Mouse (Mus musculus) liver, postnatal 0 days (tissue): ENCODE data around the gene Meaf6. TPM values are rescaled to one million over a fixed set of nuclear protein-coding genes. Genes with fewer than 3 reads are reported as not detected.
A peak's percentile ranks its signal among the peaks of the same experiment; 100 is the strongest.

ENCODE experiments used
- ATAC-seq: fragments of 200-750 bp; cut with Nextera tagmentation; 2 replicates; pipeline ENCODE4 v1.8.0; 2017; ENCODE audit warnings: mild to moderate bottlenecking, moderate library complexity
- DNase-seq: peaks from one replicate; pipeline ENCODE4 v3.0.0-alpha.2; 2016
- H3K27ac ChIP-seq: fragments of 300-500 bp; sonication (generic); 2 replicates; pipeline ENCODE4 v1.5.1; 2014; ENCODE audit warnings: antibody characterized with exemption, moderate library complexity, mild to moderate bottlenecking, low read depth
- H3K27me3 ChIP-seq: fragments of 300-500 bp; sonication (generic); 2 replicates; pipeline ENCODE4 v1.6.1; 2014; ENCODE audit warnings: low read length, control low read depth, mixed read lengths; ENCODE audit not compliant: insufficient read depth
- H3K36me3 ChIP-seq: fragments of 300-500 bp; sonication (generic); replicated peaks from 2 replicates; pipeline ENCODE4 v1.6.1; 2014; ENCODE audit warnings: mild to moderate bottlenecking, control low read depth, low read length, moderate library complexity, mixed read lengths; ENCODE audit not compliant: insufficient read depth
- H3K4me1 ChIP-seq: fragments of 300-500 bp; sonication (generic); 2 replicates; pipeline ENCODE4 v1.6.1; 2014; ENCODE audit warnings: antibody characterized with exemption, mild to moderate bottlenecking, control low read depth; ENCODE audit not compliant: insufficient read depth
- H3K4me2 ChIP-seq: fragments of 300-500 bp; sonication (generic); 2 replicates; pipeline ENCODE4 v1.6.1; 2014; ENCODE audit warnings: low read depth, mild to moderate bottlenecking, low read length, moderate library complexity, mixed read lengths
- H3K4me3 ChIP-seq: fragments of 300-500 bp; sonication (generic); 2 replicates; pipeline ENCODE4 v1.5.1; 2014; ENCODE audit warnings: low read depth, low read length
- H3K9ac ChIP-seq: fragments of 300-500 bp; sonication (generic); replicated peaks from 2 replicates; pipeline ENCODE4 v1.6.1; 2014; ENCODE audit warnings: mild to moderate bottlenecking, moderate library complexity
- H3K9me3 ChIP-seq: fragments of 300-500 bp; sonication (generic); 2 replicates; pipeline ENCODE4 v1.6.1; 2016; ENCODE audit warnings: mild to moderate bottlenecking, control low read depth, low read length, mixed read lengths
- CTCF ChIP-seq: sonication (generic); IDR thresholded peaks from 2 replicates; pipeline ENCODE4 v1.5.1; 2016; ENCODE audit warnings: antibody characterized with exemption, low read depth
- EP300 ChIP-seq: IDR thresholded peaks from 2 replicates; pipeline ENCODE4 v1.6.1; 2016; ENCODE audit warnings: antibody characterized with exemption, low read depth, mild to moderate bottlenecking
- WGBS: fragments of 180-500 bp; shearing (Covaris S2); extraction: QIAGEN DNeasy Blood & Tissue Kit; methylation state at CpG from one replicate; pipeline ENCODE4 v1.1.7; 2014; ENCODE audit not compliant: insufficient replicate concordance; 5-methylcytosine and 5-hydroxymethylcytosine counted together
- polyA plus RNA-seq: library from polyadenylated mRNA; unstranded; fragments of >200 nt; fragmentation: Nextera tagmentation; extraction: Ambion mirVana; gene quantifications from 2 replicates; pipeline ENCODE4 v1.2.1, GENCODE M21; 2015

Meaf6 gene
- polyA plus RNA-seq, 1 experiment from 2014 or later = 15.2 TPM

DNA sequence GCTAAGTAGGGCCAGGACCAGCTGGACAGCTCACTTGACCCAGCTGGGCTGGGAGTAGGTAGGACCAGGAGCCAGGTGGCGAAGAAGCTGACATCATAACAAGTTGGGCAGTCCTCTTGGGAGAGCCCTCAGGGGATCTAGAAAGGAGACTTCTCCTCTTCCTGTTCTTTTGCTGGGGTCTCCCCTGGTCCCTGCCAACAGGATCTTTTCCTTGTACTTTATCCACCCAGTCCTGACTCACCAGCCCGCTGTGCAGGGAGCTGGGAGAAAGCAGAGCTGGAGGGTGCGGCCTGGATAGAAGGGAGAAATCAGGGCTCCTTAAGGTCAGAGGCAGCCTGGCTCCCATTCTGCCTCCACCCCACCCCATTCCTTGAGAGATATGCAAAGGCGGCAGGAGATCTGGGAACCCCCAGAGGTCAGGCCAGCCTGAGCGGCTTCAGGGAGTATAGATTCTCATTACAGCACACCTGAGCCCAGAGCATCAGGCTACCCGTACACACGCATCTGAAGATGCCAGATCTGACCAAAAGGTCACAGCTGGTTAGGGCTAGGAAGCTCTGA is 40.5 kb downstream of the Meaf6 start:
- TF ChIP-seq CTCF (no peak), EP300 (no peak)
- Histone ChIP-seq H3K4me3 (no peak overlapping the region), H3K4me1 (peaks cover 56% of the 10 kb centered on the region), H3K27ac (peak overlapping the region; percentile 71), H3K9me3 (no peaks in the 10 kb centered on the region), H3K27me3 (no peaks in the 10 kb centered on the region), H3K36me3 (peaks cover 7% of the 10 kb centered on the region), H3K9ac (peak overlapping the region; percentile 13; the same call in 1 of the 2 replicates), H3K4me2 (peak overlapping the region; percentile 44)
- ATAC-seq (no peak), DNase-seq (no peak)
- WGBS = 77% methylated on average over 7 of the region's 7 CpGs

GRCm38 (mm10) chr4:125126186-125126585 is 41.3 kb downstream of the Meaf6 start:
- Histone ChIP-seq H3K4me2 (peak overlapping the region; percentile 95), H3K4me1 (peaks cover 56% of the 10 kb centered on the region), H3K9ac (no peak overlapping the region), H3K9me3 (no peaks in the 10 kb centered on the region), H3K27ac (0 out of 2 replicates have a peak overlapping the region, but pooled peaks have one; percentile 87), H3K27me3 (no peaks in the 10 kb centered on the region), H3K4me3 (0 out of 2 replicates have a peak overlapping the region, but pooled peaks have one; percentile 73), H3K36me3 (0 out of 2 replicates have a peak, but pooled peaks cover under 1% of the 10 kb centered on the region)
- DNase-seq (no peak), ATAC-seq (no peak)
- no peak for TF ChIP-seq EP300
- no peak for TF ChIP-seq CTCF
- WGBS = 77% methylated on average over 3 of the region's 3 CpGs

DNA sequence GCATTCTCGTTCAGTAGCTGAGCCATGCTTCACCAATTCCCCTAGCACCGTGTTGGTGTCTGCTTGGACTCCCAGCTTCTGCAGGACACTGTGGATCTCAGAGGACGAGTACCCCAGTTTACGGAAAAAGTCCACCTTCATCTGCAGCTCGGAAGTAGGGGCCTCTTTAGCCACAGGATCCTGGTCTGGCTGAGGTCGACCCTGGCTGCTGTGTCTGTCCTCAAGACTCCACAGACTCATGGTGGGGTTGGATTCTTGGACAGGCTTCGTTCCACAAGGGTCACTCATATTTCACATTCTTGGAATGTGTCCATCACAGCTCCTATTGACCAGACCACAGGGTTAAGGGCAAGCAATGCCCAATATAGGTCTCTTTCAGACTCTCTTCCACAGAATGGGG is 41.8 kb downstream of the Meaf6 start:
- Histone ChIP-seq H3K4me2 (peak overlapping the region; percentile 95), H3K9me3 (no peaks in the 10 kb centered on the region), H3K4me3 (peak overlapping the region; percentile 73), H3K27ac (peak overlapping the region; percentile 87), H3K36me3 (no peaks in the 10 kb centered on the region), H3K27me3 (no peaks in the 10 kb centered on the region), H3K4me1 (peaks cover 61% of the 10 kb centered on the region), H3K9ac (no peak overlapping the region)
- no peak for ATAC-seq
- 57% methylated on average over 7 of the region's 7 CpGs for WGBS
- DNase-seq = no peak
- TF ChIP-seq CTCF (no peak), EP300 (no peak)

DNA sequence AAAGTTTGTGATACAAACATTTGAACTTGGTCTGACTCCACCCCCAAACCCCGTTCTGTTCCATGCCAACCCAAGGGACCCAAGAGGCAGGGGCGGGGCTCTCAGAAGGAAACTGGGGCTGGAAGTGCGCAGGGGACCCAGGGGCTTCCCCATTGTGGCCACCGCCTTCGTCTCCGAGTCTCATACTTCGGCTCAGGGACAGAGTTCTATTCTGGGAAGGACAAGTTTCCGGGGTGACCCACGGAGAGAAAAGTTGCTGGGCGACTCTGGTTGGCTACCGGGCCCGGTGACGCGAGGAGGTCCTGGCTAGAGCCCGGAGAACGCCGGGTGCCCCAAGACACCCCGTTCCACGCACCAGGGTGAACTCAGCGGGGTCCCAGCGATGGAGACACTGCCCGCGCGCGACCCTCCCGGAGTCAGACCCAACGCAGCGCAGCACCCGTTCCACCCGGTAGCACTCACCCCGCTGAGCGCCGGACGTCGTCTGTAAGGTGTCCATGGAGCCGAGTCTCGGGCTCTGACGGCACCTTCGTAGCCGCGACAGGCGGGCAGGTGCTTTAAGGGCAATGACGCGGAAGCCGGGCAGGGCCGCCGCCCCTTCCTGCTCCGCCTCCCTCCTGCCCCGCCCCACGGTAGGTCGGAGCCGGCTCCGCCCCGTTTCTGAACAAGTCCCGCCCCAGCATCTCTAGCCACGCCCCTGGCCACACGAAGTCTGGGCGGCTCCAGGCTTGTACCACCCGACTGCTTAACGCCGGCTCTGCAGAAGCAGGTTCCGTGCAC is 42.6 kb downstream of the Meaf6 start, which contains the start of gene Zc3h12a:
Gene Zc3h12a (minus strand): TSS at position 536 of the 780 bp plus-strand sequence.
- WGBS = under 1% methylated on average over 59 of the region's 62 CpGs
- peaks cover 55% of the 10 kb centered on the region for H3K4me1 ChIP-seq
- ATAC-seq (peak; percentile 90), DNase-seq (peak; percentile 94)
- H3K9ac ChIP-seq = peak within 1 kb of the TSS; percentile 75
- 0 out of 2 replicates have a peak, but pooled peaks have one; percentile 28 for TF ChIP-seq EP300
- no peak for TF ChIP-seq CTCF
- H3K9me3 ChIP-seq = no peaks in the 10 kb centered on the region
- H3K4me3 ChIP-seq = peak within 1 kb of the TSS; percentile 73
- H3K27ac ChIP-seq = peak within 1 kb of the TSS; percentile 87
- no peaks in the 10 kb centered on the region for H3K36me3 ChIP-seq
- H3K27me3 ChIP-seq = no peaks in the 10 kb centered on the region
- H3K4me2 ChIP-seq = peak within 1 kb of the TSS; percentile 95

DNA sequence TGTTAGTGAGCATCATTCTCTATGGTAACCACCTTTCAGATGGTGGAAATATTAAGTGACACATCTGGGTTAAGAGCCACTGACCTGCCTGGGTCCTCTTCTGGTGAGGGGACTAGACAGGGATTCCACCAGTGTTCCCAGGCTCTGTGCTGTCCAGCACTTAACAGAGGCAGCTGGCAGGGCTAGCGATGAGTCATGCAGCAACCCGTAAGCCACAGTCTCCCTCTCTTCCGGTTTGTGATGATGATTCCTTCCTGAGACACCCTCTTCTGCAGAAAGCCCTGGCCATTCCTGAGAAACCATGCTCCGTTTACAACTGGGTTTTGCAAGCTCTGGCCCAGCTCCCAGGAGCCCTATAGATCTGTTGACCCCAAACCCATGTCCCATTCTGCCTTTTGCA is 46.6 kb downstream of the Meaf6 start:
- H3K36me3 ChIP-seq = no peaks in the 10 kb centered on the region
- ATAC-seq = no peak
- no peak overlapping the region for H3K4me3 ChIP-seq
- H3K27ac ChIP-seq = no peak overlapping the region
- no peak overlapping the region for H3K9ac ChIP-seq
- 26% methylated on average over 4 of the region's 4 CpGs for WGBS
- H3K27me3 ChIP-seq = no peaks in the 10 kb centered on the region
- no peak for TF ChIP-seq CTCF
- no peak for TF ChIP-seq EP300
- no peaks in the 10 kb centered on the region for H3K9me3 ChIP-seq
- no peak for DNase-seq
- H3K4me2 ChIP-seq = no peak overlapping the region
- peaks cover 23% of the 10 kb centered on the region for H3K4me1 ChIP-seq

GRCm38 (mm10) chr4:125132394-125132793 is 47.5 kb downstream of the Meaf6 start:
- H3K27me3 ChIP-seq = no peaks in the 10 kb centered on the region
- peak; percentile 86 for TF ChIP-seq CTCF
- no peak for TF ChIP-seq EP300
- H3K4me3 ChIP-seq = no peak overlapping the region
- H3K4me2 ChIP-seq = no peak overlapping the region
- H3K9ac ChIP-seq = no peak overlapping the region
- H3K9me3 ChIP-seq = no peaks in the 10 kb centered on the region
- H3K4me1 ChIP-seq = peaks cover 14% of the 10 kb centered on the region
- no peaks in the 10 kb centered on the region for H3K36me3 ChIP-seq
- ATAC-seq (no peak), DNase-seq (peak; percentile 80)
- WGBS = 29% methylated on average over 5 of the region's 5 CpGs
- no peak overlapping the region for H3K27ac ChIP-seq
